Mouse (Mus musculus) bone marrow macrophage, adult 2 months (primary cell): ENCODE measurements at regions not wholly inside any gene's neighbourhood (a gene's known extent, or its start where the extent isn't known, plus 50 kb on each side); places are given as distances from the start of the nearest gene placed in this dataset.

ENCODE experiments used
- CTCF ChIP-seq: IDR thresholded peaks from 2 replicates; pipeline ENCODE4 v1.5.1; 2012; ENCODE audit warnings: low read depth, mild to moderate bottlenecking, low read length, moderate library complexity
- POLR2A ChIP-seq: IDR thresholded peaks from 2 replicates; pipeline ENCODE4 v1.6.1; 2012; ENCODE audit warnings: mild to moderate bottlenecking, low read depth, low read length, borderline replicate concordance

- TF ChIP-seq POLR2A (no peak), CTCF (no peak)
Observed at GRCm38 (mm10) chr17:70933122-70934050, 69.0 kb upstream of the Myom1 start.
